Mouse (Mus musculus): ENCODE measurements at regions not wholly inside any gene's neighbourhood (a gene's known extent, or its start where the extent isn't known, plus 50 kb on each side); places are given as distances from the start of the nearest gene placed in this dataset.

DNA sequence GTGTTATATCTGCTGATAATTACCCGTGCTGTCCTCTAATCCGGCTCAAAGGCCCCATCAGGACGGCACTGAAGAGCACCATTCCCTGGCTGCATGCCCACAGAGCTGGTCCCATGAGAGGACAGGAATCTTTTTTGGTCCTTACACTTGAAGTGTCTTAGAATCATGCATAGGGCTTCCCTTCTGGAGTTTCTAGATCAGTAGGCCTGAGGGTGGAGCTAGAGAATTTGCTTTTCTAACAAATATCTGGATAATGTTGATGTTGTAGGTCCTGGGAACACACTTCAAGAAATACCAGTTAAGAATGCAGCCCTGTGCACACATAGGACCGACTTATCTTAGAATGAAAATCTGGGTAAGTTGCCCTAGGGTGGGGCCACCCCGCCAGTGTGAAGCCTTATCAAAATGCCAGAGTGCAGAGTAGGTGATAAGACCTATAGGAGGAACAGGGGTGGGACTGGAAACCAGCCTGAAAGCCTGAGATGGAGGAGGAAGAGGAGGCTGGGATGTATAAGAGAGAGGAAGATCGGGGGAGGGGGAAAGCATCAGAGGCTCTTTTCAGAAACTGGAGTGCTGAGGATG is 111.2 kb downstream of the Bdh1 start:
- H3K4me2 ChIP-seq (replicated peaks; ENCODE audit: low read depth, low read length) = no peak overlapping the region
- ATAC-seq (ENCODE audit: low FRiP score, low TSS enrichment) = no peak
- peaks cover 14% of the 10 kb centered on the region; the same call in 1 of the 2 replicates for H3K4me1 ChIP-seq (ENCODE audit: control insufficient read depth, insufficient read depth, low read length)
- H3K27ac ChIP-seq (ENCODE audit: low read depth, low read length) = no peak overlapping the region
- no peak overlapping the region for H3K4me3 ChIP-seq (ENCODE audit: low read length)
- no peaks in the 10 kb centered on the region for H3K9me3 ChIP-seq (ENCODE audit: control insufficient read depth, low read length)
- no peaks in the 10 kb centered on the region for H3K36me3 ChIP-seq (ENCODE audit: control insufficient read depth, insufficient read depth, low read length)
- no peaks in the 10 kb centered on the region for H3K27me3 ChIP-seq (ENCODE audit: control insufficient read depth, insufficient read depth, low read length)
- no peak overlapping the region for H3K9ac ChIP-seq (ENCODE audit: low read depth, low read length)
- WGBS = 52% methylated on average over 6 of the region's 6 CpGs

DNA sequence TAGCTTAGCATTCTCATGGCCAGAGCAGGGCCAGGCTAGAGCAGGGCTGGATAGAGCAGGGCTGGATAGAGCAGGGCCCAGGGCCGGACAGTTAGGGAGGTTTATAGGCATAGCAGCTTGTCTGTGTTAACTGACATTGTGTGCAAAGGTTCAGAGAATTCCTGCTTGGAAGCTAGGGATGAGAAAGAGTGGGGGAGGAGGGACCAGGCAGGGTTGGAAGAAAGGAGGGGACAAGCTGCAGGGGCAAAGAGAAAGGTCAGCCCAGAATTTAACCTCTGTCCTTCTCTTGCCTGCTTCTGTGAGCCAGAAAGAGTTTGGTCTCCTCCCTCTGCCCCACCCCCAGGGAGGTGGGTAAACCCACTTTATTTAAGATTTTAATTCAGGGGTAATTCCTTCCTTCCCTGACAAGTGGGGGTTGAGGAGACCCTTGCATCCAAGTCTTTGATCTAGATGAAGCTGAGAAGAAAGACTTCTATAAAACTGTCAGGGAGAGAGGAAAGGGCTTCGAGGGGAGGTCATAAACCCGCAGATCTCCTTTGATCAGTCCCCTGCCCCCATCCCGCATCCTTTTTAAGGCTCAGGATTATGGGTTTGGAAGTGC is 112.9 kb downstream of the Bdh1 start:
- no peak overlapping the region for H3K4me2 ChIP-seq (replicated peaks; ENCODE audit: low read depth, low read length)
- H3K9me3 ChIP-seq (ENCODE audit: control insufficient read depth, low read length) = no peaks in the 10 kb centered on the region
- peak; percentile 85 for ATAC-seq (ENCODE audit: low FRiP score, low TSS enrichment)
- H3K27ac ChIP-seq (ENCODE audit: low read depth, low read length) = peak overlapping the region; percentile 80; the same call in 1 of the 2 replicates
- peaks cover 18% of the 10 kb centered on the region; the same call in 1 of the 2 replicates for H3K4me1 ChIP-seq (ENCODE audit: control insufficient read depth, insufficient read depth, low read length)
- no peak overlapping the region for H3K9ac ChIP-seq (ENCODE audit: low read depth, low read length)
- no peaks in the 10 kb centered on the region for H3K36me3 ChIP-seq (ENCODE audit: control insufficient read depth, insufficient read depth, low read length)
- H3K27me3 ChIP-seq (ENCODE audit: control insufficient read depth, insufficient read depth, low read length) = no peaks in the 10 kb centered on the region
- 10% methylated on average over 4 of the region's 4 CpGs for WGBS
- no peak overlapping the region for H3K4me3 ChIP-seq (ENCODE audit: low read length)

DNA sequence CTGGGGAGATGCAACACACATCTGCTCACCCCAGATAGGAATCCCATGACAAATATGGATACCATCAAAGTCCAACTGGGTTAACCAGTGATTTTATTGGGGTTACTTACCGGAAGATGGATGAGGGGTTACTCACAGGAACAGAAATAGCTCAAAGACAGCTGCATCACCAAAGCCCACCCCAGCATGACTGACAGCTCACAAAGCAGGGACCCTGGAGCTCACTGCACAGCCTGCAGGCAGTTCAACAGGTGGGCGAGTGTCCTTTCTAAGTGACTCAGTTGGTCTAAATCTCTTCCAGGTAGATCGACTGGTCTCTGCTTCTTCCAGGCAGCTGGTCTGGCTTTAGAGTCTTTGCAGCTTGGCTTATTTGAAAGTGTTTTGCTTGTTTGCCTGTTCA is 114.2 kb downstream of the Bdh1 start:
- Histone ChIP-seq H3K9ac (ENCODE audit: low read depth, low read length) (no peak overlapping the region), H3K4me3 (ENCODE audit: low read length) (no peak overlapping the region), H3K27me3 (ENCODE audit: control insufficient read depth, insufficient read depth, low read length) (no peaks in the 10 kb centered on the region), H3K4me2 (replicated peaks; ENCODE audit: low read depth, low read length) (no peak overlapping the region), H3K4me1 (ENCODE audit: control insufficient read depth, insufficient read depth, low read length) (peaks cover 18% of the 10 kb centered on the region; the same call in 1 of the 2 replicates), H3K9me3 (ENCODE audit: control insufficient read depth, low read length) (no peaks in the 10 kb centered on the region), H3K36me3 (ENCODE audit: control insufficient read depth, insufficient read depth, low read length) (no peaks in the 10 kb centered on the region), H3K27ac (ENCODE audit: low read depth, low read length) (no peak overlapping the region)
- 76% methylated on average over 3 of the region's 3 CpGs for WGBS
- no peak for ATAC-seq (ENCODE audit: low FRiP score, low TSS enrichment)

DNA sequence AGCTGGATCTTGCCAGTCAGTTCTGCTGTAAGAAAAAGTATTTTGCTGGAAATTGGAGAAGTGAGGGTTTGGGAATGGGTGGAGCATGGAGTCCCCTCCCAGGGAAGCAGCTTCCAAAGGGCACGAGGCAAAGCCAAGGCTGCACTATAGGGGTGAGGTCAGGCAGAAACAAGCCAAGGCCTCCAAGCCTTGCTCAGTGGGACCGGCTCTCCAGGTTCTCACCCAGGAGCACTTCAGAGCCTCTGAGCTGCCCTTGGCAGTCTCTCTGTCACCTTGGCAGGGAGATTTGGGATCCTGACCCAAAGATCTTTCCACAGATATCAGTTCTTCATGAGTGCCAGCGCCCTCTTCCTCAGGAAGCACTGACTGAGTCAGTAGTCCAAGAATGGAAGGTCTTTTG is 116.5 kb downstream of the Bdh1 start:
- Histone ChIP-seq H3K4me1 (ENCODE audit: control insufficient read depth, insufficient read depth, low read length) (peaks cover 10% of the 10 kb centered on the region; the same call in 1 of the 2 replicates), H3K27me3 (ENCODE audit: control insufficient read depth, insufficient read depth, low read length) (no peaks in the 10 kb centered on the region), H3K27ac (ENCODE audit: low read depth, low read length) (no peak overlapping the region), H3K9ac (ENCODE audit: low read depth, low read length) (no peak overlapping the region), H3K4me3 (ENCODE audit: low read length) (no peak overlapping the region), H3K9me3 (ENCODE audit: control insufficient read depth, low read length) (no peaks in the 10 kb centered on the region), H3K36me3 (ENCODE audit: control insufficient read depth, insufficient read depth, low read length) (no peaks in the 10 kb centered on the region), H3K4me2 (replicated peaks; ENCODE audit: low read depth, low read length) (no peak overlapping the region)
- 76% methylated on average over 3 of the region's 3 CpGs for WGBS
- no peak for ATAC-seq (ENCODE audit: low FRiP score, low TSS enrichment)

DNA sequence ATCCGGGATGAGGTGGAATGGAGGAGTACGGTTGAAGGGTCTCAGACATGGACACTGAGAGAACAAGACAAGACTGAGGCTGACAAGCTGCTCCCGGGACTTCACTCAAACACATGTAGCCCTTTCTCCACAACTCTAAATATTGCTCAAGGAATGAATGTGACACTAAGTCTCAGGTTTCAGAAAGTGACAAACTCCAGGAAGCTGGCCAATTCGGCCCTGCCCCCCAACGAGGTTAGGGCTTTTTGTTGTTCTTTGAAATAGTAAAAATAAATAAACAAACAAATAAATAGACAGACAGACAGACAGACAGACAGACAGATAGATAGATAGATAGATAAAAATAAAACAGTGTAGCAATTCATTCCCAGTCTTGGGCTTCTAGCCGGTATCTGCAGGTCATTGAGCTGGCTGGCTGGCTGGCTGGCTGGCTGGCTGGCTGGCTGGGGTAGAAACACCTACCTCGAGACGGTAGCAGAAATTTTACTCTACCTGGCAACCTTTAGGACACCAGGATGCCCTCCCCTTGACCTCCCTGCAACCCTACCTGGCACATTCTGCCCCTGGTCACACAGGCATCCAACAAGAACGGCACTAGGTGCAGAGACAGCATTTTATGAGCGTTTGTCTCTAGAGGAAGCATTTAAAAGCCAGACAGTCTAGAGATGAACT is 119.6 kb upstream of the Dlg1 start:
- no peak overlapping the region for H3K4me2 ChIP-seq (replicated peaks; ENCODE audit: low read depth, low read length)
- H3K4me1 ChIP-seq (ENCODE audit: control insufficient read depth, insufficient read depth, low read length) = peaks cover 15% of the 10 kb centered on the region
- H3K36me3 ChIP-seq (ENCODE audit: control insufficient read depth, insufficient read depth, low read length) = no peaks in the 10 kb centered on the region
- 34% methylated on average over 10 of the region's 10 CpGs for WGBS
- H3K9me3 ChIP-seq (ENCODE audit: control insufficient read depth, low read length) = no peaks in the 10 kb centered on the region
- no peak overlapping the region for H3K27ac ChIP-seq (ENCODE audit: low read depth, low read length)
- H3K27me3 ChIP-seq (ENCODE audit: control insufficient read depth, insufficient read depth, low read length) = no peaks in the 10 kb centered on the region
- no peak overlapping the region for H3K9ac ChIP-seq (ENCODE audit: low read depth, low read length)
- no peak overlapping the region for H3K4me3 ChIP-seq (ENCODE audit: low read length)
- ATAC-seq (ENCODE audit: low FRiP score, low TSS enrichment) = no peak

DNA sequence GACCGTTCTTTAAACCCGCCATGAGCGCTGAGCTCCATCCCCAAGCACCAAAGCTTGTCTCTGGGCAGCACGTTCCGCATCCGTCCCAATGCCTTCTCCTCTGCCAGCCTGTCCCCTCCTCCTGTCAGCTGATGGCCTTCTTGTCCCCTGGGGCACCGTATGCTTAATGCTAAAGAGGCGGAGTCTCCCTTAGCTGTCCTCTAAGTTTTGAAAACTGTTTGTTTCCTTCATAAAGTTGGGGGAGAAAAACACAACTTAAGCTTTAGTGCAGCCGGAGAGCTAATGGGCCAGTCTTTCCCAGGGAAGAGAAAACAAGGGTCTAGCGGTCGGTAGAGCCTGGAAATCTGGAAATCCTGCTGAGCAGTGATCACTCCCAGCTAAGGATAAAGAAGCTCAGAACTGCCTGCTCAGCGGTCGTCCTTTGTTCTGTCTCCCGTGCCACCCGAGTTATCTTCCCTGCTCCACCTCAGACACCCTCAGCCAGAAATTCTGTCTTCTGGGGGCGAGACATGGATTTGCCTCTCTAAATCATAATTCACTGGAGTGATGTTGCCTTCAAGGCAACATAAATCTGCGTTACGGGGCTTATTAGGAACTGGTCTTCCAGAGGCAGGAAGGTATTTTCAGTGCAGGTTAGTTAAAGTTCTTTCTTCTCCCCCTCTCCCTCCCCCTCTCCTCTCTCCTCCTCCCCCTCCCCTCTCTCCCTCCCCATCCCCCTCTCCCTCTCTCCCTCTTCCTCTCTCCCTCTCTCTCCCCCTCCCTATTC is 117.0 kb upstream of the Dlg1 start:
- WGBS = 2% methylated on average over 18 of the region's 18 CpGs
- Histone ChIP-seq H3K9ac (ENCODE audit: low read depth, low read length) (peak overlapping the region; percentile 47; the same call in 1 of the 2 replicates), H3K4me2 (replicated peaks; ENCODE audit: low read depth, low read length) (peak overlapping the region; percentile 49), H3K4me1 (ENCODE audit: control insufficient read depth, insufficient read depth, low read length) (peaks cover 15% of the 10 kb centered on the region), H3K27ac (ENCODE audit: low read depth, low read length) (0 out of 2 replicates have a peak overlapping the region, but pooled peaks have one; percentile 30), H3K27me3 (ENCODE audit: control insufficient read depth, insufficient read depth, low read length) (no peaks in the 10 kb centered on the region), H3K36me3 (ENCODE audit: control insufficient read depth, insufficient read depth, low read length) (no peaks in the 10 kb centered on the region), H3K4me3 (ENCODE audit: low read length) (peak overlapping the region; percentile 25), H3K9me3 (ENCODE audit: control insufficient read depth, low read length) (no peaks in the 10 kb centered on the region)
- ATAC-seq (ENCODE audit: low FRiP score, low TSS enrichment) = 0 out of 2 replicates have a peak, but pooled peaks have one; percentile 32

DNA sequence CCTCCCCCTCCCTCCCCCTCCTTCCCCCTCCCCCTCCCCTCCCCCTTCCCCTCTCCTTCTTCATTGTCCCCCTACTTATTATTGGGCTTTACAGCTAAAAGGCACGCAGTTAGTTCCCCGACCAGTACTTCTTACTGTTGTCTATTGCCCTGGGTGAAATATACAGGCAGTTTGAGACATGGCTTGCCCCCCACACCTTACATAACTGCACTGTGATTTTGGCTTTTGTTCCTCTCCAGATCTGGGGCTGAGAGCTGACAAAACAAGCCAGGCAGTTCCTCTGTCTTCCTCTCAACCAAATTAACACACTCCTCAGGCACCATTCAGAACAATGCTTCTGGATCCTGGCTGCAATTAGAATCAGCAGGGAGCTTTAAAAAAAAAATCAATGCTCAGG is 116.4 kb upstream of the Dlg1 start:
- Histone ChIP-seq H3K27ac (ENCODE audit: low read depth, low read length) (no peak overlapping the region), H3K4me2 (replicated peaks; ENCODE audit: low read depth, low read length) (no peak overlapping the region), H3K9me3 (ENCODE audit: control insufficient read depth, low read length) (no peaks in the 10 kb centered on the region), H3K4me1 (ENCODE audit: control insufficient read depth, insufficient read depth, low read length) (peaks cover 20% of the 10 kb centered on the region), H3K27me3 (ENCODE audit: control insufficient read depth, insufficient read depth, low read length) (no peaks in the 10 kb centered on the region), H3K36me3 (ENCODE audit: control insufficient read depth, insufficient read depth, low read length) (no peaks in the 10 kb centered on the region), H3K4me3 (ENCODE audit: low read length) (no peak overlapping the region), H3K9ac (ENCODE audit: low read depth, low read length) (no peak overlapping the region)
- ATAC-seq (ENCODE audit: low FRiP score, low TSS enrichment) = no peak
- WGBS = 26% methylated on average over 2 of the region's 2 CpGs

DNA sequence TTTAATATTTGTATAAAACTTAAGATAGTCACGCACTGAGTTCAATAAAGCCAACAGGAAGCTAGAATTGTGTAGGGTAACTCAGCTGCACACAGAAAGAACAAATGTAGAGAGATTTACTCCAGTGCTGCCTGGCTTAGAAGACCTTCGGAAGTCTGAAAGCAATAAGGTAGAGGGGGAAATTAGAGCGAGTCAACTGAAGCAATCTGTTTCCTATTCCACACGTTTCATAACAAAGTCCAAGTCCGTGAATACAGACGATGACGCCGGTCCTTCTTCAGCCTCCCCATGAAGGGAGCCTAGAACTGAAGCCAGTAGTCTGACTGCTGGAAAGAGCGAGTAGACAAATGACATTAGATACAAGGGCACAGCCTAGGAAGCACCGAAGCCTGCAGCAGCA is 115.9 kb upstream of the Dlg1 start:
- H3K27ac ChIP-seq (ENCODE audit: low read depth, low read length) = no peak overlapping the region
- no peak overlapping the region for H3K9ac ChIP-seq (ENCODE audit: low read depth, low read length)
- no peaks in the 10 kb centered on the region for H3K9me3 ChIP-seq (ENCODE audit: control insufficient read depth, low read length)
- 55% methylated on average over 10 of the region's 10 CpGs for WGBS
- no peak overlapping the region for H3K4me2 ChIP-seq (replicated peaks; ENCODE audit: low read depth, low read length)
- peaks cover 25% of the 10 kb centered on the region for H3K4me1 ChIP-seq (ENCODE audit: control insufficient read depth, insufficient read depth, low read length)
- ATAC-seq (ENCODE audit: low FRiP score, low TSS enrichment) = no peak
- no peak overlapping the region for H3K4me3 ChIP-seq (ENCODE audit: low read length)
- no peaks in the 10 kb centered on the region for H3K27me3 ChIP-seq (ENCODE audit: control insufficient read depth, insufficient read depth, low read length)
- H3K36me3 ChIP-seq (ENCODE audit: control insufficient read depth, insufficient read depth, low read length) = no peaks in the 10 kb centered on the region

Measured in kidney, embryonic 14.5 days (tissue).